Mouse (Mus musculus) heart, embryonic 12.5 days (tissue): ENCODE results near the gene Bace1. TPM values are rescaled to one million over a fixed set of nuclear protein-coding genes. Genes with fewer than 3 reads are reported as not detected.
A peak's percentile ranks its signal among the peaks of the same experiment; 100 is the strongest.

Experiments used
- ATAC-seq: fragments of 200-750 bp; cut with Nextera tagmentation; 2 replicates; pipeline ENCODE4 v1.8.0; 2017; ENCODE audit warnings: moderate TSS enrichment, moderate library complexity; ENCODE audit not compliant: insufficient number of reproducible peaks, low FRiP score
- H3K27ac ChIP-seq: fragments of 300-500 bp; sonication (generic); 2 replicates; pipeline ENCODE4 v1.5.1; 2016; ENCODE audit warnings: mild to moderate bottlenecking, moderate library complexity; ENCODE audit not compliant: poor library complexity, severe bottlenecking
- H3K27me3 ChIP-seq: fragments of 300-500 bp; sonication (generic); replicated peaks from 2 replicates; pipeline ENCODE4 v1.6.1; 2016; ENCODE audit warnings: mild to moderate bottlenecking, moderate library complexity
- H3K36me3 ChIP-seq: fragments of 300-500 bp; sonication (generic); 2 replicates; pipeline ENCODE4 v1.6.1; 2016; ENCODE audit warnings: mild to moderate bottlenecking, moderate library complexity
- H3K4me1 ChIP-seq: fragments of 300-500 bp; sonication (generic); replicated peaks from 2 replicates; pipeline ENCODE4 v1.6.1; 2016; ENCODE audit warnings: mild to moderate bottlenecking
- H3K4me2 ChIP-seq: fragments of 300-500 bp; sonication (generic); 2 replicates; pipeline ENCODE4 v1.6.1; 2016; ENCODE audit warnings: mild to moderate bottlenecking, moderate library complexity
- H3K4me3 ChIP-seq: fragments of 300-500 bp; sonication (generic); 2 replicates; pipeline ENCODE4 v1.5.1; 2016; ENCODE audit warnings: mild to moderate bottlenecking
- H3K9ac ChIP-seq: fragments of 300-500 bp; sonication (generic); 2 replicates; pipeline ENCODE4 v1.6.1; 2016; ENCODE audit warnings: mild to moderate bottlenecking, moderate library complexity
- H3K9me3 ChIP-seq: fragments of 300-500 bp; sonication (generic); replicated peaks from 2 replicates; pipeline ENCODE4 v1.6.1; 2016; ENCODE audit warnings: mild to moderate bottlenecking, moderate library complexity
- WGBS: fragments of 180-500 bp; shearing (Covaris S2); methylation state at CpG from one replicate; pipeline ENCODE4 v1.1.7; 2016; 5-methylcytosine and 5-hydroxymethylcytosine counted together
- polyA plus RNA-seq: library from polyadenylated mRNA; unstranded; fragments of >200 nt; fragmentation: Nextera tagmentation; extraction: Ambion mirVana; gene quantifications from 2 replicates; pipeline ENCODE4 v1.2.1, GENCODE M21; 2016

Bace1 gene
- 21.4 and 22.0 TPM in 2 replicates for polyA plus RNA-seq

DNA sequence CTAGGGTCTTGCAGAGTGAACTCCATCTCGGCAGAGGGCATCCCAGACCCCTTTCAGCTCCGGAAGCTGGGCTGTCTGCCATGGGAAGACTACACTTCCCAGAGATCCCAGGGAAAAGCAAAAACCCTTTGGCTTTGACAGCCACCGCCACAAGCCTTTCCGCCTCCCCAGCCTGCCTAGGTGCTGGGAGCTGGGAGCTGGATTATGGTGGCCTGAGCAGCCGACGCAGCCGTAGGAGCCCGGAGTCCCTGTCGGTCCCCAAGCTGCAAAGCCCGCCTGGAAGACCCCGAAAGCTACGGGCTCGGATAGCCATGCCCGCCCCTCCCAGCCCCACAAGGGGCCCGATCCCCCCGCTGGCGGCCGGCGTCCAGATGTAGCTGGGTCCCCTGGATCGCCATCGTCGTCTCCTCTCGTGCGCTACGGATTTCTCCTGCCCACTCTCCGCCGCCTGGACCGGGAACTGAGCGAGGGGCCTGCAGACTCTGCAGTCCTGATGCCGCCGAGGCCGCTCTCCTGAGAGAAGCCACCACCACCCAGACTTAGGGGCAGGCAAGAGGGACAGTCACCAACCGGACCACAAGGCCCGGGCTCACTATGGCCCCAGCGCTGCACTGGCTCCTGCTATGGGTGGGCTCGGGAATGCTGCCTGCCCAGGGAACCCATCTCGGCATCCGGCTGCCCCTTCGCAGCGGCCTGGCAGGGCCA, at the start of gene Bace1:
TSS of gene Bace1 (plus strand) at position 147 of the 705 bp plus-strand sequence.
- under 1% methylated on average over 40 of the region's 40 CpGs for WGBS
- Histone ChIP-seq H3K4me3 (peak within 1 kb of the TSS; percentile 92), H3K9ac (peak within 1 kb of the TSS; percentile 93), H3K4me1 (peaks cover 20% of the 10 kb centered on the region), H3K27ac (peak within 1 kb of the TSS; percentile 26), H3K27me3 (no peaks in the 10 kb centered on the region), H3K9me3 (no peaks in the 10 kb centered on the region), H3K36me3 (no peaks in the 10 kb centered on the region), H3K4me2 (peak within 1 kb of the TSS; percentile 98)
- ATAC-seq = peak; percentile 77

DNA sequence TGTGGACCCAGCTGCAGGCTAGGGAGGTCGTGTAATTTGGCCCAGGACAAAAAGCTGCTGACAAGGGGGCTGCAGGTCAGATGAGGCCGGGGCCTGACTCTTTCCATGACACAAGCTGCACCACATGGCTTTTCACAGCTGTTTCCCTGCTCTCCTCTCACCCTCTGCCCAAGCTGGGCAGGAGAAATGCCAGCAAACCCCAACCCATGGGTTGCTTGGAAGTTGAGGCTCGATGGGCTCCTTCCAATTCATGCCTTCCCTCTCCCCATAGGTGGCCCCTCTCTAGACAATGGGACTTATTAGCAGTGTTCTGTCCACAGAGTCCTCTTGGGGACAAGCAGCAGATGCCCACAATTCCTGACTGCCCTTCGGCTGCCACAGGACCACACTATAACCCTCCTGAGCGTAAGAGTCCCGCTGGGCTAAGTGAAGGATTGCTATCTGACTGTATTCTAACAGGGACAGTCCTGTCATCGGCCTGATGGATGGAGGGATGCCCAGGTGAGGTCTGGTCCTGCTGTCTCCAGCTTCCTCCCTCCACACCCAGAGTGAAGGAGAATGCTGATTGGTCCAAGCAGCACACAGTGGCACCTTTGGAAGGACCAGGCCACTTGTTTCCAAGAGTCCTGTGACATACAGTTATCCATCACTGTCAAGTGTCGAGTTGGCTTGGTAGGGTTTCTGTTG, 46.8 kb upstream of the Bace1 start:
- H3K27me3 ChIP-seq = no peaks in the 10 kb centered on the region
- no peak overlapping the region for H3K4me2 ChIP-seq
- no peak for ATAC-seq
- H3K4me3 ChIP-seq = no peak overlapping the region
- H3K27ac ChIP-seq = no peak overlapping the region
- no peak overlapping the region for H3K9ac ChIP-seq
- H3K9me3 ChIP-seq = no peaks in the 10 kb centered on the region
- H3K36me3 ChIP-seq = peaks cover 46% of the 10 kb centered on the region
- peaks cover 16% of the 10 kb centered on the region for H3K4me1 ChIP-seq
- WGBS = 80% methylated on average over 8 of the region's 8 CpGs

DNA sequence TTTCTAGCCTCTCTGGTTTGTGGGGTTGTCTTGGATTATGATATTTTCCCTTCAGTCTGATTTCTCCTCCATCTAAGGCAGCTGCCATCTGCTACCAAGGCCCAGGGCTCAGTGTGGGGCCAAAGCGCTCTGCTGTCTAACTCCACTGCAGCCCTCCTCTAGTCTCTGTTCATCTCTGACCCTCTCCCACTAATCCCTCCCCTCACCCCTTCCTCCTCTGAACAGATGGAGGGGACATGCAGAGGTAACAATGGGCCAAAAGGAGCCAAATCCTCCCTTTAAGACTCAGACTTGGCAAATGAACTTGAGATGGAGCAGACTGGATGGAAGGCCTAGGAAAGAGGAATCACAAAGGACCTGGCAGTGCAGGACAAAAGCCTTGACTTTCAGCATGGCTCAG, 46.1 kb upstream of the Bace1 start:
- Histone ChIP-seq H3K27me3 (no peaks in the 10 kb centered on the region), H3K36me3 (peaks cover 46% of the 10 kb centered on the region)
- 93% methylated on average over 1 of the region's 1 CpGs for WGBS

DNA sequence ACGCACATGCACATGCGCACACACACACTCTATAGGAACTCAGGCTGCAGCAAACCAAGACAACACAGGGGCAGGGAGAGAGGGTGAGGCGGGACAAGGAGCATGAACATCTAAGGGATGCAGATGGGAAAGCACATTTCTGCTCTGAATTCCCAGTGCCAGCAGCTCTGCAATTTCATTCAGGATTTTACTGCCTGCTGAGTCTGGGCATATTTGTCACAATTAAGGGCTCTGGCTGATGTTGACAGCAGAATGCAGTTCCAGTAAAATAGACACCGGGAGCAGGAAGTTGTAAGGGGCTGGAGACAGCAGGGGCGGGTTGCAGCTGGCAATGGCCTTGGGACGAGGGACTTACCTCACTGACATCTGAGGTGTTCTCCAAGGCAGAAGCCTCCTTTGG, 44.7 kb upstream of the Bace1 start:
- Histone ChIP-seq H3K36me3 (peaks cover 46% of the 10 kb centered on the region), H3K9me3 (no peaks in the 10 kb centered on the region), H3K4me2 (no peak overlapping the region), H3K4me1 (peaks cover 5% of the 10 kb centered on the region), H3K4me3 (no peak overlapping the region), H3K27me3 (no peaks in the 10 kb centered on the region), H3K27ac (no peak overlapping the region), H3K9ac (no peak overlapping the region)
- 86% methylated on average over 6 of the region's 6 CpGs for WGBS
- ATAC-seq = no peak

More for the DNA sequence above, 46.1 kb upstream of the Bace1 start:
- ATAC-seq = no peak
- Histone ChIP-seq H3K27ac (no peak overlapping the region), H3K4me2 (no peak overlapping the region), H3K9ac (no peak overlapping the region), H3K4me1 (peaks cover 10% of the 10 kb centered on the region), H3K9me3 (no peaks in the 10 kb centered on the region), H3K4me3 (no peak overlapping the region)

DNA sequence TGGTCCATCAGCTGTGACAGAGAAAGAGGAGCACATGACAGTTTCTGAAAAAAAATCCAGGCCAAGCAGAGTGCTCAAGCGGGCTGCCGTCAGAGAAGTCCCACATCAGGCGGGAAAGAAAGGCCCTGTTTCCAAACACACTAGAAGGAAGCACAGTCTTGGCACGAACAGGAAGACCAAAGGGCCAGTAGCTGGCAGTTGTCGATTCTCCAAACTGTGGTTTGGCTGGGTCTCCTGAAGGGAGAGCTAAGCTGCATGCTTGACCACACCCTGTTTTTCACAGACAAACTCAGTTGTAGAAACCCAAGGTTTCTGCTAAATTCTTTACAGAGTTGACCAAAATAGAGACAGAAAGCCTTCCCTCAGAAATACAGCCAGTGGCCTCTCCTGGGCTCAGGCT, 42.7 kb upstream of the Bace1 start:
- Histone ChIP-seq H3K4me2 (no peak overlapping the region), H3K9ac (no peak overlapping the region), H3K9me3 (no peaks in the 10 kb centered on the region), H3K27me3 (no peaks in the 10 kb centered on the region), H3K4me1 (peaks cover 13% of the 10 kb centered on the region), H3K4me3 (no peak overlapping the region), H3K36me3 (peaks cover 36% of the 10 kb centered on the region), H3K27ac (no peak overlapping the region)
- whole genome bisulfite sequencing = 81% methylated on average over 5 of the region's 5 CpGs
- no peak for ATAC-seq

DNA sequence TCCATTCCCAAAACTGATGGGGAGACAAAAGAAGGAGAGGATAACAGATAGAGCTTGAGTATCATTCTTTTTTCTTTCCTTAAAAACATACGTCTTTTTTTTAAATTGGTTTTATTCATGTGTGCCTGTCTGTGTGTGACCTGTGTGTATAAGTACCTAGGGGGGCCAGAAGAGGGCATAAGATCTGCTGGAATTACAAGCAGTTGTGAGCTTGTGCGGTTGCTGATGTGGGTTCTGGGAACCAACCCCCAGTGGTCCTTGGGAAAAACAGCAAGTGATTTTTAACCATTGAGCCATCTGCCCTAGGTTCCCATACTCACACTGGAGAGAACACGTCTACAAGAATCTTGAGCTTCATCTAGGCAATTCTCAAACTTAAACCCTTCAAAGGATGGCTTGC, 41.1 kb upstream of the Bace1 start:
- no peak overlapping the region for H3K27ac ChIP-seq
- no peak overlapping the region for H3K4me2 ChIP-seq
- H3K4me3 ChIP-seq = no peak overlapping the region
- ATAC-seq = no peak
- no peak overlapping the region for H3K9ac ChIP-seq
- H3K27me3 ChIP-seq = no peaks in the 10 kb centered on the region
- H3K9me3 ChIP-seq = no peaks in the 10 kb centered on the region
- peaks cover 39% of the 10 kb centered on the region for H3K36me3 ChIP-seq
- peaks cover 13% of the 10 kb centered on the region for H3K4me1 ChIP-seq
- WGBS = 75% methylated on average over 3 of the region's 3 CpGs

DNA sequence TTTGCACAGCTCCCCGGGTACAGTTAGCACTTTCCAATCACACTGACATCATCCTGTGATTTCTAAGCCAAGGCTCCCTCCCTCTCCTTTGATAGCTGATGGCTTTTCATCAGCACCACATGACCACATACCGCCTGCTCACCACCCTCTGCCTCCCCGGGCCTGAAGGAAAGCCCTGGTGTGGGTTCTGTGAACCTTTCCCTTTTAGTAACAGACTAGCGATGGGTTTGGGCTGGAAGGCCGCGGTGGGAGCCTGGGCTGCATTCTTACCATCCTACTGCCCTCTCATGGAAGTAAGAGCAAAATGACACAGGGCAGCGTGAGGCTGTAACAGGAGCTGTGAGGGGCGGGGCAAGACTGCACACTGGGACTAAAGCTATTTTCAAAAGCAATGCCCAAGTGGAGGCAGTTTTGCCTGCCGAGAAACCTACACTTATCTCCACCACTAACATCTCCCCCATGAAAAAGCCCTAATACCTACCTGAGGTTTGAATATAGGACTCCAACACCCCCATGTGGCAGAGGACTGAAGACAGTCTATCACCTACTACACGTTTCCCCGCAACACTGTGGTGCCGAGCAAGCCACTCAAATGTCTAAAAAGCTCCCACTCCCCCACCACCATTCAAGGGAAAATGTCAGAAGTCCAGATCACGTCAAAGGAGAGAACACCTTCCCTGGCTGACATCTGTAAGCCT, 39.8 kb upstream of the Bace1 start:
- H3K9ac ChIP-seq = no peak overlapping the region
- H3K27me3 ChIP-seq = no peaks in the 10 kb centered on the region
- 15% methylated on average over 13 of the region's 13 CpGs for WGBS
- H3K9me3 ChIP-seq = no peaks in the 10 kb centered on the region
- no peak overlapping the region for H3K4me3 ChIP-seq
- H3K4me2 ChIP-seq = peak overlapping the region; percentile 50
- 0 out of 2 replicates have a peak overlapping the region, but pooled peaks have one; percentile 12 for H3K27ac ChIP-seq
- peak; percentile 51; the same call in 1 of the 2 replicates for ATAC-seq
- peaks cover 13% of the 10 kb centered on the region for H3K4me1 ChIP-seq
- H3K36me3 ChIP-seq = peaks cover 33% of the 10 kb centered on the region

DNA sequence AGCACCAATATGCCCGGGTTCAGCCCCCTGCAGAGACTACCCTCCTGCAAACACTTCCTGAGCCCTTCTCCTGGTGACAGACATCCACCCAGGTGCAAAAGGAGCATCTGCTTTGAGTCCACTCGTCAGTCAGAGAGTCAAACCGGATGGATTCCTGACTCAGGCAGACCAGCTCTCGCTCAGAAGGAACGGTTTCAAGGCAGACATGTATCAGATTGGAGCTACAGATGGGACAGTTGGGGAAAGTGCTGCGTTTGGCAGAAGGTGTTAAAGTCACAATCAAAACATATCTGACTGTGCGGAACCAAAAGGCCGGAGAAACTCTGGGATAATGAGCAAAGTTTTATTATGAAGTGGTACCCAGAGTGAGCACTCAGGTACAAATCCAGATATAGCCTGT, 39.0 kb upstream of the Bace1 start:
- peaks cover 13% of the 10 kb centered on the region for H3K4me1 ChIP-seq
- peak overlapping the region; percentile 50; the same call in 1 of the 2 replicates for H3K4me2 ChIP-seq
- no peak for ATAC-seq
- H3K36me3 ChIP-seq = peaks cover 26% of the 10 kb centered on the region
- H3K27ac ChIP-seq = no peak overlapping the region
- 71% methylated on average over 8 of the region's 8 CpGs for WGBS
- H3K9ac ChIP-seq = no peak overlapping the region
- no peaks in the 10 kb centered on the region for H3K27me3 ChIP-seq
- no peaks in the 10 kb centered on the region for H3K9me3 ChIP-seq
- no peak overlapping the region for H3K4me3 ChIP-seq

DNA sequence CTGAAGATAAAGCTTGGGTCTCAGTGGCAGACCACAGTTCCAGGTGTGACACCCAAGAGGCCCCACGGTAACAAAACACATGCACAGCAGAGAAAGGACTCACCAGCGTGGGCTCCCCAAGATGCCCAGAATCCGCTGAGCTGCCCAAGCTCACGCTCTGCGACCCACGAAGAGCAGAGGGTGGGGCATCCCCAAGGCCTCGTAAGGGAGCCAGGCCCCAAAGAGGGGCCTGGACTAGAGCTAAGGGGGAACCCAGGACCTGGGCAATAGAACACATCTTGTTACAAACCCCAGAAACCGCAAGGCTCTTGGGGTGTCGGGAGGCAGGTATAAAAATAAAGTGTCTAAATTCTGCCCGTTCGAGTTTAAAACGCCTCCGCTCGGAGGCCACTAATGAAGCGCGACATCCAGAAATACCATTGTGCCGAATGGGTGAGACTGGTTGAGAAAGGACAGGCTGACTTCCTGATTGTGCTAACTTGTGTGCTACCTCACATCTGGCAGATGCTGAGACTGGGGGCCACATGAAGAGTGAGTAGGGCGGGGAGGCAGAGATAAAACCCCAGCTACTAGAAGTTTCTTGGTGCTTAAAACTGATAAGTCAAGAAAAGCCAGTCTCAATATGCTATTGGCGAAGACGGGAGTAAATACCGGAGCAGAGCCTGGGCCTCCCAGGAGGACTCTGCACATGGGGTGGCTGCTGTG, 35.2 kb upstream of the Bace1 start:
- WGBS = 78% methylated on average over 21 of the region's 21 CpGs
- Histone ChIP-seq H3K9me3 (no peaks in the 10 kb centered on the region), H3K36me3 (peaks cover 50% of the 10 kb centered on the region), H3K27me3 (no peaks in the 10 kb centered on the region), H3K4me3 (no peak overlapping the region), H3K27ac (no peak overlapping the region), H3K9ac (no peak overlapping the region), H3K4me1 (peaks cover 11% of the 10 kb centered on the region), H3K4me2 (no peak overlapping the region)
- ATAC-seq = no peak

DNA sequence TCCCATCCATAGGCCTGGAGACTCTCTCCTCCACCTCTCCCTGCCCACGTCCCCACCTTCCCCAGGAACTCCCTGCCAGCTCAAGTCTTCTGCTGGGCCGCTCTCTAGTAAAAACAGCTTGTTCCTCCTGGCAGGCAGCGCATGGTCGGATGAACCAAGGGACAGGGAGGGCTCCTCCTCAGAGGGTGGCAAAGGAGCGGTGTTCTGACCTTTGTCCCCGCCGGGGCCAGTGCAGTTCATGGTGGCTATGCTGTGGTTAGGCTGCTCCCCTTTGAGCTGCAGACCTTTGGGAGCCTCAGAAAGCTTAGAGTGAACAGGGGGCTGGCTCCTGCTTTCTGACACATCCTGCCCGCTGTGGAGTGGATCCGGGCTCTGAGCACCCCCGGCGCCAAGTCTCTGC, 31.5 kb upstream of the Bace1 start:
- no peak for ATAC-seq
- H3K4me2 ChIP-seq = no peak overlapping the region
- no peaks in the 10 kb centered on the region for H3K27me3 ChIP-seq
- WGBS = 92% methylated on average over 11 of the region's 11 CpGs
- peaks cover 42% of the 10 kb centered on the region for H3K36me3 ChIP-seq
- no peaks in the 10 kb centered on the region for H3K9me3 ChIP-seq
- no peak overlapping the region for H3K9ac ChIP-seq
- no peak overlapping the region for H3K4me3 ChIP-seq
- H3K4me1 ChIP-seq = no peaks in the 10 kb centered on the region
- H3K27ac ChIP-seq = no peak overlapping the region

DNA sequence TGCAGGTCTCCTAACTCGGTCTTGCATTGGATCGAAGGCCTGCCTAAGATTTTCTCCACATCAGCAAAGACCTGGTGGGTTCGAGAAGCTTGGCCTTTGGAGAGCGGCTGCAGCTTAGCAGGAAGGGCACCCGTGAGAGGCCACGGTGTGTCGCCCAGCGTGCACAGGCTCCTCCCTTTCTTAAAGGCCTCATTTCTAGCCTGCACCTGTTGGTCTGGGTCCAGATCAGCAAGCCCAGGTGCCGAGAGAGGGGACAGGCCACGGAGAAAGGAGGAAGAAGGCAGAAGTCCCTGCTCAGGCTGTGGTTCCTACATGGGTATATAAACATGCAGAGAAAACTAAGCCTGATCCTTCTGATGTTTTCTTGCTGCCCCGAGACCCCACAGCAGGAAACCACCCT, 31.0 kb upstream of the Bace1 start:
- Histone ChIP-seq H3K4me1 (no peaks in the 10 kb centered on the region), H3K4me3 (no peak overlapping the region), H3K27me3 (no peaks in the 10 kb centered on the region), H3K9ac (no peak overlapping the region), H3K27ac (no peak overlapping the region), H3K9me3 (no peaks in the 10 kb centered on the region), H3K4me2 (no peak overlapping the region), H3K36me3 (peaks cover 38% of the 10 kb centered on the region)
- ATAC-seq = no peak
- 87% methylated on average over 11 of the region's 11 CpGs for WGBS
